Comparison of ENCODE assay signal across 14 mouse cellular contexts in genomic region chr6:91549621-91550020, GRCm38 (mm10). TPM values are rescaled to one million over a fixed set of nuclear protein-coding genes. Genes with fewer than 3 reads are reported as not detected.
DNase-seq lines count a peak whose midpoint lies in the region; ATAC-seq lines count a peak whose summit lies in the region.
"Had no signal": no experiment of that assay in that cellular context is flagged by ENCODE, and none has a peak within 500 bp of the region (broad histone marks: within the 10 kb centered on the region; RNA-seq: fewer than 3 reads in every experiment).

No protein-coding gene starts in this region.

- no peaks in the 10 kb centered on the region for H3K27me3 ChIP-seq in hindbrain, embryonic 10.5 days (ENCODE audit: insufficient read depth, poor library complexity, severe bottlenecking)
- H3K27me3 ChIP-seq in hindbrain, embryonic 14.5 days (ENCODE audit: control insufficient read depth, insufficient read depth, low read length), result no peaks in the 10 kb centered on the region
- no peaks in the 10 kb centered on the region for H3K27me3 ChIP-seq in limb, embryonic 11.5 days (ENCODE audit: control insufficient read depth, insufficient read depth, low read length)

- ATAC-seq in hindbrain, embryonic 14.5 days (ENCODE audit: low FRiP score), result no peak
- ATAC-seq in limb, embryonic 11.5 days (ENCODE audit: insufficient number of reproducible peaks, low FRiP score, low TSS enrichment, low read depth), result no peak

- no peaks in the 10 kb centered on the region for H3K9me3 ChIP-seq in hindbrain, embryonic 10.5 days
- H3K9me3 ChIP-seq in hindbrain, embryonic 14.5 days (ENCODE audit: control insufficient read depth, low read length), result no peaks in the 10 kb centered on the region
- H3K9me3 ChIP-seq in limb, embryonic 11.5 days (ENCODE audit: control insufficient read depth, low read length), result no peaks in the 10 kb centered on the region

- 73% methylated on average over 5 of the region's 5 CpGs for WGBS in hindbrain, embryonic 10.5 days
- WGBS in hindbrain, embryonic 14.5 days, result 75% methylated on average over 5 of the region's 5 CpGs
- 19% methylated on average over 5 of the region's 5 CpGs for WGBS in limb, embryonic 11.5 days

- H3K4me1 ChIP-seq in hindbrain, embryonic 10.5 days (replicated peaks), result peaks cover 22% of the 10 kb centered on the region
- no peaks in the 10 kb centered on the region for H3K4me1 ChIP-seq in hindbrain, embryonic 14.5 days (replicated peaks; ENCODE audit: control insufficient read depth, insufficient read depth, low read length)
- 0 out of 2 replicates have a peak, but pooled peaks cover 3% of the 10 kb centered on the region for H3K4me1 ChIP-seq in limb, embryonic 11.5 days (ENCODE audit: control insufficient read depth, insufficient read depth, low read length)

- no peak overlapping the region for H3K4me2 ChIP-seq in hindbrain, embryonic 14.5 days (replicated peaks)
- H3K4me2 ChIP-seq in limb, embryonic 11.5 days (ENCODE audit: low read depth, severe bottlenecking), result no peak overlapping the region

- no peak overlapping the region for H3K27ac ChIP-seq in hindbrain, embryonic 10.5 days
- H3K27ac ChIP-seq in hindbrain, embryonic 14.5 days, result no peak overlapping the region
- no peak overlapping the region for H3K27ac ChIP-seq in limb, embryonic 11.5 days (replicated peaks; ENCODE audit: low read depth, low read length)
- H3K27ac ChIP-seq: heart, adult 2 months had no signal

- DNase-seq in hindbrain, embryonic 10.5 days (ENCODE audit: low spot score), result peak; percentile 49
- DNase-seq in hindbrain, embryonic 14.5 days (ENCODE audit: low spot score), result no peak
- peak; percentile 27 for DNase-seq in embryo, embryonic 11.5 days (ENCODE audit: low read depth, low spot score)
- peak; percentile 66 for DNase-seq in limb, embryonic 11.5 days (ENCODE audit: low spot score)
- peak; percentile 86 for DNase-seq in lung, postnatal 10 days
- no peak for DNase-seq in urinary bladder, postnatal 10 days (ENCODE audit: low spot score)
- DNase-seq in cerebellum, postnatal 10 days, result no peak
- no peak for DNase-seq in left cerebral cortex, postnatal 4 days
- DNase-seq: cerebellum, adult 11 months; heart, adult 2 months; kidney, postnatal 36 days; right cerebral cortex, postnatal 14 days; thymus, adult 2 months had no signal

- H3K9ac ChIP-seq in hindbrain, embryonic 14.5 days, result no peak overlapping the region
- H3K9ac ChIP-seq in limb, embryonic 11.5 days (ENCODE audit: low read length), result no peak overlapping the region

- intact Hi-C loops in left cerebral cortex, postnatal 4 days (cut with DNase I), result no loop called here

- no peaks in the 10 kb centered on the region for H3K36me3 ChIP-seq in hindbrain, embryonic 10.5 days
- H3K36me3 ChIP-seq in hindbrain, embryonic 14.5 days (replicated peaks; ENCODE audit: control insufficient read depth, insufficient read depth), result no peaks in the 10 kb centered on the region
- no peaks in the 10 kb centered on the region for H3K36me3 ChIP-seq in limb, embryonic 11.5 days (ENCODE audit: control insufficient read depth, insufficient read depth, low read length)

- no peak overlapping the region for H3K4me3 ChIP-seq in hindbrain, embryonic 10.5 days
- H3K4me3 ChIP-seq in hindbrain, embryonic 14.5 days (replicated peaks; ENCODE audit: low read length), result no peak overlapping the region
- no peak overlapping the region for H3K4me3 ChIP-seq in limb, embryonic 11.5 days (ENCODE audit: low read depth, low read length)
- H3K4me3 ChIP-seq: erythroblast, embryonic 14.5 days; heart, adult 2 months had no signal

RNA-seq across cellular contexts. Expression of gene Lsm3, which starts 33.9 kb away (rescaled TPM):
- 340 and 380 TPM in 2 replicates for polyA plus RNA-seq in hindbrain, embryonic 10.5 days (2016; fragmentation: Nextera tagmentation; extraction: Ambion mirVana)
- polyA plus RNA-seq in hindbrain, embryonic 14.5 days (2014; fragmentation: Nextera tagmentation; extraction: Ambion mirVana), result 152 and 165 TPM in 2 replicates
- polyA plus RNA-seq in limb, embryonic 11.5 days (2014; fragmentation: Nextera tagmentation; extraction: Ambion mirVana), result 415 and 423 TPM in 2 replicates
- 10 to 100 TPM; 54.4 to 62.2 TPM for total RNA-seq in left cerebral cortex, postnatal 4 days (2021)

RNA-seq across cellular contexts. Expression of gene Xpc, which starts 33.9 kb away (rescaled TPM):
- 23.6 and 23.7 TPM in 2 replicates for polyA plus RNA-seq in hindbrain, embryonic 10.5 days (2016; fragmentation: Nextera tagmentation; extraction: Ambion mirVana)
- 17.2 and 17.7 TPM in 2 replicates for polyA plus RNA-seq in hindbrain, embryonic 14.5 days (2014; fragmentation: Nextera tagmentation; extraction: Ambion mirVana)
- polyA plus RNA-seq in limb, embryonic 11.5 days (2014; fragmentation: Nextera tagmentation; extraction: Ambion mirVana), result 25.7 and 26.7 TPM in 2 replicates
- total RNA-seq in left cerebral cortex, postnatal 4 days (2021), result 10 to 100 TPM; 13.1 to 14.1 TPM

Comparison
In these comparisons a context has a peak if more than half of its experiments do, and no peak if none do; other contexts are left out.
1. DNase-seq: peak in hindbrain, embryonic 10.5 days (single experiment), embryo, embryonic 11.5 days (single experiment), limb, embryonic 11.5 days (single experiment) and lung, postnatal 10 days (single experiment); none in hindbrain, embryonic 14.5 days (single experiment), urinary bladder, postnatal 10 days (single experiment), cerebellum, postnatal 10 days (0 of 2) and left cerebral cortex, postnatal 4 days (single experiment).